Mouse (Mus musculus) heart, embryonic 16.5 days (tissue): ENCODE data around the gene Adora3. TPM values are rescaled to one million over a fixed set of nuclear protein-coding genes. Genes with fewer than 3 reads are reported as not detected.
A peak's percentile ranks its signal among the peaks of the same experiment; 100 is the strongest.
"Not testable (repeated sequence)": the region's sequence is repeated elsewhere in the genome, so short reads cannot be mapped to it uniquely, and the experiment has no call there.

Experiments used
- ATAC-seq: fragments of 200-750 bp; cut with Nextera tagmentation; replicated peaks from 2 replicates; pipeline ENCODE4 v1.8.0; 2017; ENCODE audit warnings: moderate number of reproducible peaks; ENCODE audit not compliant: insufficient read depth, low FRiP score; ENCODE audit errors: extremely low read depth
- H3K27ac ChIP-seq: fragments of 300-500 bp; sonication (generic); 2 replicates; pipeline ENCODE4 v1.5.1; 2014; ENCODE audit warnings: mild to moderate bottlenecking, low read length, control low read depth, moderate library complexity
- H3K27me3 ChIP-seq: fragments of 300-500 bp; sonication (generic); 2 replicates; pipeline ENCODE4 v1.6.1; 2014; ENCODE audit warnings: low read length, mixed read lengths; ENCODE audit not compliant: control insufficient read depth, insufficient read depth
- H3K36me3 ChIP-seq: fragments of 300-500 bp; sonication (generic); 2 replicates; pipeline ENCODE4 v1.6.1; 2014; ENCODE audit not compliant: control insufficient read depth, insufficient read depth
- H3K4me1 ChIP-seq: fragments of 300-500 bp; sonication (generic); 2 replicates; pipeline ENCODE4 v1.6.1; 2014; ENCODE audit warnings: low read length, mixed read lengths; ENCODE audit not compliant: control insufficient read depth, insufficient read depth
- H3K4me2 ChIP-seq: fragments of 300-500 bp; sonication (generic); 2 replicates; pipeline ENCODE4 v1.6.1; 2014; ENCODE audit warnings: low read depth, mild to moderate bottlenecking, control low read depth, low read length
- H3K4me3 ChIP-seq: fragments of 300-500 bp; sonication (generic); 2 replicates; pipeline ENCODE4 v1.5.1; 2014; ENCODE audit warnings: mild to moderate bottlenecking, control low read depth, low read length
- H3K9ac ChIP-seq: fragments of 300-500 bp; sonication (generic); 2 replicates; pipeline ENCODE4 v1.6.1; 2014; ENCODE audit warnings: low read length, control low read depth
- H3K9me3 ChIP-seq: fragments of 300-500 bp; sonication (generic); replicated peaks from 2 replicates; pipeline ENCODE4 v1.6.1; 2016; ENCODE audit warnings: low read length; ENCODE audit not compliant: control insufficient read depth
- WGBS: fragments of 180-500 bp; shearing (Covaris S2); extraction: QIAGEN DNeasy Blood & Tissue Kit; methylation state at CpG from one replicate; pipeline ENCODE4 v1.1.7; 2014; 5-methylcytosine and 5-hydroxymethylcytosine counted together
- polyA plus RNA-seq: library from polyadenylated mRNA; unstranded; fragments of >200 nt; fragmentation: Nextera tagmentation; extraction: Ambion mirVana; gene quantifications from 2 replicates; pipeline ENCODE4 v1.2.1, GENCODE M21; 2015

The Adora3 gene
- polyA plus RNA-seq, 1 experiment from 2014 or later, result 0.22 TPM

DNA sequence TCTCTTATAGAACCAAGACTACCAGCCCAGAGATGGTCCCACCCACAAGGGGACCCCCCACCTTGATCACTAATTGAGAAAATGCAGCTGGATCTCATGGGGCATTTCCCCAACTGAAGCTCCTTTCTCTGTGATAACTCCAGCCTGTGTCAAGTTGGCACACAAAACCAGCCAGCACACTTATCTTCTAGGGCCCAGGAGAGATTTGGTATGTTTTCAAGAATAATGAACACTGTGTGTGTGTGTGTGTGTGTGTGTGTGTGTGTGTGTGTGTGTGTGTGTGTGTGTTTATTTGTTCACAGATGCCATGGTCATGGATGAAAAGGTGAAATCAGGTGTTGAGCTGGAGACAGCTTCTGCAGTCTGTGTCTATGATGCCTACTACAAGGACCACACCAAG is 45.8 kb downstream of the Adora3 start:
- H3K9ac ChIP-seq, ATAC-seq: not testable (repeated sequence)

DNA sequence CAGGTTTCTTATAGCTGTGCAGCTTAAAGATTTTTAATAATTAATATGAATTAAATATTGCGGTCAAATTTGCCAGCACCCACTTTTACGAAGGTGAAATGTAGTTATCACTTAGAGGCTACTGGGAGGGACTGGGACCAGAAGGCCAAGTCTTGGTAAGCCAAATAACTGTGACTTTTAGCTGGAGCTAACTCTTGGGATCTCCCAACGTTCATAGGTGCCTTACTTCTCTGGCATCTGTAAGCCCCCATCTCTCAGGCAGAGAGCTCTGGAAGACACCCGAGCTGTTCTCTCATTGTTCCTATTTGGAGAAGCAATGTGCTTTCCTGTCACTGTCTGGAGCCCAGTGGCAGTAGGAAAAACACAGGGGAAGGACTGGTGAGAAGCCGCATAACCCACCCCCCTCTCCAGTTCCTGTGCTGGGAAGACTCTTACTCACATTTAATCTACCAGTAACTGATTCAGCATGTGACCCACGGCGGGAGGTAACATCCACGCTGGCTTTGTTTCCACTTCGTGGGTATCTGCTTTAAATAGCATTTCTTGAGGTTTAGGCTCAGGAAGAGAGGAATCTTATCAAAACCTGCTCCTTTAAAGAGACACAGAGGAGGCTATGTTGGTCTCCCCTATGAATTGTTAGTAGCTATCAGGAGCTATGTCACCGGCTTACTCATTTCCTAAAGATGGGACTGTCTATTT is 47.1 kb downstream of the Adora3 start:
- ATAC-seq, result no peak
- Histone ChIP-seq H3K4me1 (peaks cover 24% of the 10 kb centered on the region), H3K9ac (no peak overlapping the region), H3K36me3 (no peaks in the 10 kb centered on the region), H3K27me3 (no peaks in the 10 kb centered on the region), H3K4me3 (no peak overlapping the region), H3K4me2 (no peak overlapping the region), H3K9me3 (no peaks in the 10 kb centered on the region), H3K27ac (no peak overlapping the region)
- 40% methylated on average over 10 of the region's 10 CpGs for WGBS

More for the DNA sequence above, 45.8 kb downstream of the Adora3 start:
- not testable (repeated sequence) for H3K36me3 ChIP-seq, H3K27me3 ChIP-seq, H3K27ac ChIP-seq, H3K4me2 ChIP-seq, H3K4me3 ChIP-seq, H3K9me3 ChIP-seq
- peaks cover 24% of the 10 kb centered on the region for H3K4me1 ChIP-seq

DNA sequence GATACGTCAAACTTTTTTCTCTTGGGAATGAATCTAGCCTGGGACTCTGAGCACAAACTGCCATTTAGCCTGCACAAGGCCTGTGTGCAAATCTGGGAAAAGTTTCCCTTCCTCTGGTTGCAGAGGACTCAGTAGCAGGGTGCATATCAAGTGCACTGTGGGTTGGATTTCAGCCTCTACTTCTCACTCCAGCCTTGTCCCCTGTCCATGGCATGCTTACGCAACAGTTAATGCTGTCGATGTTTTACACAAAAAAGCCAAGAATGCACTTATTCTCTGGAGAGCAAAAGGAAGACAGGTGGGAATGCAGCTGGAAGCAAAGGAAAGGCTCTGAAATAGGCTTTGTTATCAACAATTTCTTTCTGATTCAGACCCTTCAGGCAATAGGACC is 47.7 kb downstream of the Adora3 start:
- ATAC-seq, result no peak
- Histone ChIP-seq H3K4me2 (no peak overlapping the region), H3K4me1 (peaks cover 24% of the 10 kb centered on the region), H3K9me3 (no peaks in the 10 kb centered on the region), H3K36me3 (no peaks in the 10 kb centered on the region), H3K27ac (no peak overlapping the region), H3K9ac (no peak overlapping the region), H3K27me3 (no peaks in the 10 kb centered on the region), H3K4me3 (no peak overlapping the region)
- WGBS, result 53% methylated on average over 3 of the region's 3 CpGs

DNA sequence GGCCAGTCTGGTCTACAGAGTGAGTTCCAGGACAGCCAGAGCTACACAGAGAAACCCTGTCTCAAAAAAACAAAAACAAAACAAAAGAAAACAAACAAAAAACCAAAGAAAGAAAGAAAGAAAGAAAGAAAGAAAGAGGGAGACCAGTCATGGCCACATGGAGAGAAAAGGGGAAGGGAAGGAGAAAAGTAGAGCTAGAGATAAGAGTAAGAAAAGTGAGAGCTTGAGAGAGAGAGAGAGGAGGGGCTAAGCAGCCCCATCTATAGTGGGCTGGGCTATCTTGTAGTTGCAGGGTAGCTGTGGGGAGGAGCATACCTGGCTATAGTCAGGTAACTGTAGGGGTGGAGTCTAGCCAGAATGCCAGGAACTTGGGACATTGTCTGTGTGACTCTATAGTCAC is 50.1 kb downstream of the Adora3 start:
- not testable (repeated sequence) for H3K27ac ChIP-seq, H3K4me2 ChIP-seq, H3K36me3 ChIP-seq, H3K4me3 ChIP-seq, H3K9ac ChIP-seq, H3K27me3 ChIP-seq, ATAC-seq, H3K9me3 ChIP-seq, H3K4me1 ChIP-seq

DNA sequence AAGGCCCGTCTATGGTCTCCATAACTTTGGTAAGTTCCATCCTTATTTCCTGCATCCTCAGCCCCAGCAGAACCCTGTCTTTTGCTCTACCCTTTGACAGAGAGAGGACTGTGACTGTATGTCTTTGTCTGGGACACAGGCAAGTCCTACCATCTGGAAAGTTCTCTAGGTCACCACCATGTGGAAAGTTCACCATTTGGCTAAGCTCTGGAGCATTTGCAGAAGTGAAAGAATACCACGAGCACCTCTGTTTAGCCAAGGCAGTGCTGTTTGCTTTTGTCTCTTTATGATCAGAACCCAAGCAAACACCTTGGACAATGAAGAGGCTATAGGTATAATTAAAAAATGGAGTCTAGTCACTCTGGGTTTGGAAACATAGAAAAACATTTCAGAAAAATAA is 51.3 kb downstream of the Adora3 start:
- no peak overlapping the region for H3K9ac ChIP-seq
- no peak overlapping the region for H3K4me2 ChIP-seq
- no peaks in the 10 kb centered on the region for H3K9me3 ChIP-seq
- H3K4me1 ChIP-seq, result peaks cover 8% of the 10 kb centered on the region; the same call in 1 of the 2 replicates
- no peaks in the 10 kb centered on the region for H3K36me3 ChIP-seq
- no peaks in the 10 kb centered on the region for H3K27me3 ChIP-seq
- no peak overlapping the region for H3K27ac ChIP-seq
- no peak overlapping the region for H3K4me3 ChIP-seq
- ATAC-seq, result no peak
- 56% methylated on average over 2 of the region's 2 CpGs for WGBS

DNA sequence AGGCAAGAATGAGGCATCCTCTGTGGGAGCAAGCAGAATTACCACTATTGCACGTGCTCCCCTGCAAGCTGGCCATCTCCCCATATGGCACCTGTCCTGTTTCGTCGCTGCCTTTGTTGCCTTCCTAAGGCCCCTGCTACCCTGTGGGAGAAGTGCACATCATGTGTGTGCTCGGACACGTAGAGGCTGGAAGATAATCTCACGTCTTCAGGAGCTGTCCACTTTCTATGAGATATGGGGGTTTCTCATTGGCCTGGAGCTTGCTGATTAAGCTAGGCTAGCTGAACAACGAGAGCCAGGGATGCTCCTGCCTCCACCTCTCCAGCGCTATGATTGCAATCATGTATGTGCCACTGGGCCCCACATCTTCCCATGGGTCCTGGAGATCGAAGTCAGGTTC is 54.0 kb downstream of the Adora3 start:
- Histone ChIP-seq H3K9me3 (no peaks in the 10 kb centered on the region), H3K4me2 (no peak overlapping the region)

DNA sequence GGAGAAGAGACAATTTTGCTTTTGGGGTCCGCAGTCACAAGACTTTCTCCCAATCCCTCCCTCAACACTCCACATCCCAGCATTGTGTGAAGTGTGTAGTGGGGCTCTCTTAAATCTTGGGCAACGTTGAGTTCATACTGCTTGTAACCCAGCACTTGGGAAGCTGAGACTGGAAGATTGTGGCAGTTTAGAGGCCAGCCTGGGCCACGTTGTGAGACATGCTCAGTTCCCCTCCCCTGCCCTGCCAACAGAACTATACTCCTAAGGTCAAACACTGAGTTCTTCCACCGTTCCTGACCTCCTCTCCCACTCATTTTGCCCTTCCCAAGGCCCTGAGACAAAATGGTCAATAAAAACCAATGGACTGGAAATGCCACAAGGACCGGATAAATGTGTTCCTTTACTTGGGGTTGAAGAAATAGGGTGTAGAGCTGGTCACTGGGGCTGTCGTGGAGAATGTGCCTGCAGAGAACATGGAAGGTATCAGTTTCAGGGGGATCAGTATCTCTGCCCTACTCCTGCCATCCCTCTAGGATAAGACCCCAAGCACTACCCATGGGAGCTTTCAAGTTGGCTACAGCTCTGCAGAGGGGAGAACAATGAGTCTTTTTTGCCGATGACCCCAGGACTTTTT is 57.0 kb downstream of the Adora3 start:
- H3K9ac ChIP-seq, result no peak overlapping the region
- H3K27me3 ChIP-seq, result no peaks in the 10 kb centered on the region
- H3K4me3 ChIP-seq, result no peak overlapping the region
- 79% methylated on average over 7 of the region's 7 CpGs for WGBS
- no peaks in the 10 kb centered on the region for H3K9me3 ChIP-seq
- H3K4me2 ChIP-seq, result no peak overlapping the region
- no peak overlapping the region for H3K27ac ChIP-seq
- H3K36me3 ChIP-seq, result no peaks in the 10 kb centered on the region
- no peak for ATAC-seq
- H3K4me1 ChIP-seq, result no peaks in the 10 kb centered on the region

More for the DNA sequence above, 54.0 kb downstream of the Adora3 start:
- ATAC-seq, result no peak
- 74% methylated on average over 9 of the region's 9 CpGs for WGBS
- H3K36me3 ChIP-seq, result no peaks in the 10 kb centered on the region
- H3K27ac ChIP-seq, result no peak overlapping the region
- no peak overlapping the region for H3K4me3 ChIP-seq
- H3K9ac ChIP-seq, result no peak overlapping the region
- no peaks in the 10 kb centered on the region for H3K27me3 ChIP-seq
- H3K4me1 ChIP-seq, result no peaks in the 10 kb centered on the region

DNA sequence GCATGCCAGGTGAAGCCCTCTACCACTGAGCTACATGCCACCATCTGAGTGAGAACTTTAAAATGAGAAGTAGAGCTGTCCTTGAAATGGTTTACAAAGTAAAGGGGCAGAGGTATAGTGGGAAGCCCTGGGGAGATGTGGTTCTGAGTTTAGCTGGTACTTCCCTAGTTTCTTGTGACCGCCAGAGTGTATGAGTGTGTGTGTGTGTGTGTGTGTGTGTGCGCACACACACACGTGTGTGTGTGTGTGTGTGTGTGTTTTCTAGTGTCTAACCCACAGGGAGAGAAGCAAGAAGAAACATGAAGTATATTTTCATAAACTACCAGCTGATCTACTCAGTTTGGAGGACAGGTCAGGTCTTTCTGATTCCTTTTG is 57.5 kb downstream of the Adora3 start:
- 80% methylated on average over 3 of the region's 3 CpGs for WGBS
- Histone ChIP-seq H3K9ac (no peak overlapping the region), H3K4me1 (no peaks in the 10 kb centered on the region), H3K27ac (no peak overlapping the region), H3K4me3 (no peak overlapping the region), H3K4me2 (no peak overlapping the region), H3K36me3 (no peaks in the 10 kb centered on the region), H3K9me3 (no peaks in the 10 kb centered on the region), H3K27me3 (no peaks in the 10 kb centered on the region)
- 0 out of 2 replicates have a peak, but pooled peaks have one; percentile 19 for ATAC-seq

DNA sequence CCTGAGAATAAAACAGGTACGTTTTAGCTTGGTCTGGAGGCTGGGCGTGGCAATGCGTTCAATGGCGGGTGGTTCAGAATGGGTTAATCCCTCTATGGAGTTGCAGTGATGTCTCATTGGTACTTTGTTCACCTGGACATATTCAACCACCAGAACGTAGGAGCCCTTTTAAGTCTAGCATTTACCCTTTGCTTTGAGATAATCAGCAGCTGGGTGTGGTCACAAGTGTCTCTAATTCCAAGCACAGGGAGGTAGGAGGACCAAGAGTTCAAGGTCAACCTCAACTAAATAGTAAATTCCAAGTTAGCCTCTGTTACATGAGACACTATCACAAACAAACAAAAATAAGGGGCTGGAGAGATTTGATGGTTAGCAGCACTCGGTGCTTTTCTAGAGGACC is 58.1 kb downstream of the Adora3 start:
- 80% methylated on average over 6 of the region's 6 CpGs for WGBS
- H3K9ac ChIP-seq, result no peak overlapping the region
- no peak overlapping the region for H3K4me2 ChIP-seq
- H3K4me3 ChIP-seq, result no peak overlapping the region
- no peaks in the 10 kb centered on the region for H3K36me3 ChIP-seq
- no peak for ATAC-seq
- H3K27me3 ChIP-seq, result no peaks in the 10 kb centered on the region
- no peaks in the 10 kb centered on the region for H3K4me1 ChIP-seq
- no peaks in the 10 kb centered on the region for H3K9me3 ChIP-seq
- no peak overlapping the region for H3K27ac ChIP-seq
